Mouse (Mus musculus): Measurements from ENCODE around the gene Avpr2.

Avpr2 gene

DNA sequence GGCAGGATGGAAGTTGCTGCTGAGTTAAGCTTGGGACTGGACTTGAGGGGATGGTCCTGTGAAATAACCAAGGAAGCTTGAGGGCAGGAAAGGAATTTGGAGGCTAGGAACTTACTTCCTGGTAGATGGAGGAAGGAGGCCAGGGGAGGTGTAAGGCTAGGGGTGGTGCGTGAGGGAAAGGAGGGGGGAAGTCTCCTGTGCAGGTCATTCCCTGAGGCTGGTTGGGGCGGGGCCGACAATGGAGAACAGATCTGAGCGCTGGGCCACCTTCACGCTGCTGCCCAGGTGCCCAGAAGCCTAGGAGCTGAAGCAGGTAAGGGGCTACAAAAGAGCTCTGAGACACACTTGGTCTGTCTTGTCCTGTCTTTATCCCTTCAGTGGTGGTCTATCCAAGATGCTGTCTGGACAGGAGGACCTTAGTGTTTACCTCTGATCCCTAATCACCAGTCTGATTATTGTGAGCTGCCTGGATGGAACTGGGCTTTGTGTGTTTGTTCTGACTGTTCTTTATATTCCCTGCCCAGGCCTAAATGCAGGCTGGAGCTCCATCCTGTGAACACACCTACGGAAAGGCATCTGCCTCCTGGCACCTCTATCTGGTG is at the start of gene Avpr2:
TSS of gene Avpr2 (plus strand) at position 552 of the 602 bp plus-strand sequence.
- DNase-seq (ENCODE audit: low read depth): no peak

DNA sequence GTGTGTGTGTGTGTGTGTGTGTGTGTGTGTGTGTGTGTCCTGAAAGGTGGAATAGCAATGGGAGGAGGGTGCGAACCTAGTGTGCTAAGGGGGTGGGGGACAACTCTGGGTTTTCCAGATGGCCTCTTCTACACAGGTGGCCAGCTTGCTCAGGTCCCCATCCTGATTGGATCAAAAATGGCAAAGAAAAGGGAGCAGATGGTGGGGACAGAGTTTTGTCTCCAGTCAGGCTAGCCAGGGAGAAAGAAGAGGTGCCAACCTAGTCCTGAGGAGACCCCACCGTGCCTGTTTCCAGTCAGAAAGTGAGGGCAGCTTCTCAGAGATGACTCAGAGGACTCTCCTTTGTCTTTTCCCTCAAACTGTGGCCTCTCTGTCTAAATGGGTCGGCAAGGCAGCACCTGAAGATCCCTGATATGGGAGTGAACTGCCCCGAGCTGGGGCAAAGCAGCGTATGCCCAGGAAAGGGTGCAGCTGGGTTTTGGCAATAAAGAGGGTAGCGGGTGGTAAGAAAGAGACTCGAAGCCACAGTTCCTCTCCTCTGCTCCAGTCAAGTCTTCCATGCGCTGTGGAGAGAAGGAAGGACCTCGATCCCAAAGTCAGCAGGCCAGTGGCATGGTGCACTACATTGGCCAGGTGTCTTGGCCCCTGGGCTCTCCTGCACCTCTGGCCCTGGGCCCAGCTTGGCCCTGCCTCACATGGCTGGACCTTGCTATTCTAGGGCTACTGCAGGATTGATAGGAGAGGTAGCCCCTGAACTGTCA is 37.4 kb upstream of the Avpr2 start:
- DNase-seq (ENCODE audit: low read depth): no peak

DNA sequence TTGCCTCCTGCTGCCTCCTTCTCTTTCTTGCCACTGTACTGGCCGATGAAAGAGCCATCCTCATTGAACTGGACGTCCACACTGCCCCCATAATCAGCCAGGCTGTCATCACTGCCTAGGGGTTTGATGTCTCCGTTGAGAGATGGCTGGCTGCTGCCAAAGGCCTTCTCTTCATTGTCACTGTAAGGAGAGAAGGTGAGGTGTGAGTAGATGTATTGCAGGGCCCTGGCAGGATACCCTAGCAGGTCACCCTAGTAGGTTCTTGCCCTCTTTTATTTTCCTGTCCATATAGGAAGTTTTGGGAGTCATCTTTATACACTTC is 36.9 kb upstream of the Avpr2 start:
- DNase-seq (ENCODE audit: low read depth): no peak

DNA sequence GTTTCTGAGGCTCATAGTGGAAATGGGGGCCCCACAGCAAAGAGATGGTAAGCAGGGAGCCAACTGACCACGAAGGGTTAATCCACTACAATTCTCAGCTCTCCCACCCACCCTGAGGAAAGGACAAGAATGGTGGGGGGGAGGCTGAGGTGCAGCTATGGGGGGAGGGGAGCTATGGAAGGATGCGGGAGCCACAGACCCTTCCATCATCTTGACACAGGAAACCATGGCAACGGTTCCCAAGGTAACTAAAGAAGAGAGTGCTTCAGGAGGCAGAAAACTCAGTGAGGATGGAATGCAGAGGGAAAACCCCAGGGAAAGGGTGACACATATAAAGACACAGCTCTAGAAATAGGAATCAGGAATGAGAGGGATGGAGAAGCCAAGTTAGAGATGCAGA is 27.2 kb upstream of the Avpr2 start:
- DNase-seq (ENCODE audit: low read depth): no peak

DNA sequence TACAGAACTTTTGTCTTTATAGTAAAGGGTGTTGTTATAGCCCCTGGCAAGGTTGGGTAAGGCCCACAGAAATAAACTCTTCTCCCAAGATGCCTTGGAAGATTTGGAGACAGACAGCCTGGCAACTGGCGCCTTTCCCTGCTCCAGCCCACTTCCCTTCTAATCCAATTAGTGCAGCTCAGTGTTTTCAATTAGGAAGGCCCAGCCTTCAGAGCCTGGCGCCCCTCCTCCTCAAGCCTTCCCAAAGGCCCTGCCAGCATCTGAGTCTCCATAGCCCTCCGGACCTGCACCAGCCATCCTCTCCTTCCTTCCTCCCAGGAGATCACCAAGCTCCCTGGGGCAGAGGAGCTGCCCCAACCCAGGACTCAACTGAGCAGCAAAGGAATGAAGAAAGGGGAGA is 24.6 kb upstream of the Avpr2 start:
- no peak for DNase-seq (ENCODE audit: low read depth)

DNA sequence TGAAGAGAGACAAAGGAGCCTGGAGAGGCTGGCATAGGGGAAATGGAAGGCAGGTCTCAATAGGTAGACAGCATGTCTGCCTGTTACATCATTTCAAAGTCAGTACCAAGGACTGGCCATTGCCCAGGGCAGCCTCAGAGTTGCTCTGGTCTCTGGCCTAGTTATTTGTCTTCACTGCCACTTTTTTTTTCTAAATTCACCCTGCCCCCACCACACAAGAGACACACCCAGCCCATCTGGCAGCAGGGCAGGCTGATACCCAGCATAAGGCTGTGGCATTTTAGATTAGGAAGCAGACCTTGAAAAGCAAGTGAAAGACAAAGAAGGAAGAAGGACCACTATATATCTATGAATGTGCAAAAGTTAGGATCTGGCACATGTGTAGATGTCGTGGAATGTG is 24.1 kb upstream of the Avpr2 start:
- DNase-seq (ENCODE audit: low read depth): no peak

DNA sequence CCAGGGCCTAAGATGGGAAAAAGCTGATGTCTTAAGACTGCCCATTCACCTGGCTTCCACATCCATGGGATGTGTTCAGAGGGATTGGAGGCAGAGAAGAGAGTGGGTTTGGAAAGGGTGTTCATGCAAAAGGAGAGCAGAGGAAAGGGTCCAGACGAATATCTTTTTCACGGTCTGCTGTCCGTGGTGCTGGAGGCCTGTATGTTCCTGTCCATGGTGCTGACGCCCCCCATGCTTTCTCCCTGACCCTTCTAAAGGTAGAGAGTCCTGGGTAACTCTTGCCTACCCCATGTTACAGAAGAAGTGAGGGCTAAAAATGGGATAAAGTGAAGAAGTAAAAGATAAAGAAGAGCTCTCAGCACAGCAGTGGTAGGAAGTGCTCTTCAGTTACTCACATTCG is 22.6 kb upstream of the Avpr2 start:
- DNase-seq (ENCODE audit: low read depth): no peak

DNA sequence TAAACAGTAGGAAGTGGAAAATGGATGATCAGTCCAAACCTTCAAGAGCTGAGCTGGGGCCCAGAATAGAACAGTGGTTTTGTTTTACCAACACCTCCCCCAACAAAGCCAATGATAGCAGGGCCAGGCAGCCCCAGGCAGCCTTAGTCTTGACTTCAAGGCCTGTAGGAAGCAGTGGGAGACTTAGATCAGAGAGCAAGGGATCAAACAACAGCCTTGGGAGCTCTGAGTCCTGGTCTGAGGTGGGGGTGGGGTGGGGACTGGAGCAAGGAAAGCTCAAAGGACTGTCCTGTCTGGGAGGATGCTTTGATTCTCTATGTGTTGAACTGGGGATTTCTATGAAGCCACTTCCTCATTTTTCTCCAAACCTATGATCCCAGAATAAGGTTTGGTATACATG is 20.4 kb upstream of the Avpr2 start:
- no peak for DNase-seq (ENCODE audit: low read depth)

DNA sequence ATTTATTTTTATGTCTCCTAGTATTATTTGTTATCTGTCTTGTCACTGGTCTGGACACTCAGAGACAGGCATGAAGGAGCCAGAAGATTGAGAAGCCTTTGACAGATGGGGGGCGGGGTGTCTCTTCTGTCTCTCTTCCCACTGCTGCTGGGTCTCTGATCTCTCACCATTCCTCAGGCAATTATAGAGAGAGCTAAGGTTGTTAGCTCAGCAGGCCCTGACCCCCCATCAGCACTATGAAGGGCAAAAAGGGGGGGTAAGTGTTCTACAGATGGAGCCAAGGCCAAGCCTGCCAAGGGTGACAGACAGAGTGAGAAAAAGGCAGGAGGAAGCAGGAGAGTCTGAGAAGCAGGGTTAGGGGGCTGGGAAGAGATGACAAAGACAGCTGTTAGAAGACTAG is 19.9 kb upstream of the Avpr2 start:
- no peak for DNase-seq (ENCODE audit: low read depth)

DNA sequence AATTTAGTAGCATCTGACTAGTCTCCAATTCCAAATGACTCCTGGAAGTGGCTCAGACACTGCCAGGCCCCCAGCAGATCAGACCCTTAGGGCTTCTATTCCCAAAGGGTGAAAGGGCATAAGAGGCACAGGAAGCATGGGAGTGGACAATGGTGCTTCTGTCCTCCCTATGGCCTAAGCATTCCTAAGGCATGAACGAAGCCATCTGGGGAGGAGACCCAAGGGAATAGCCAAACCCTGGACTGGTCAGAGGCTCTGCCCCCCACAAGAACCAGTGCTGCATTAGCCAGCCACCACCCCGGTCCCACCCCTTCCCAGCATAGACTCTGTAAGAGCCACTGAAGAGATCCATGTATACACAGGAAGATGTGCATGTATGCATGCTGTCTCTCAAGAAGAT is 16.0 kb upstream of the Avpr2 start:
- DNase-seq (ENCODE audit: low read depth): no peak

DNA sequence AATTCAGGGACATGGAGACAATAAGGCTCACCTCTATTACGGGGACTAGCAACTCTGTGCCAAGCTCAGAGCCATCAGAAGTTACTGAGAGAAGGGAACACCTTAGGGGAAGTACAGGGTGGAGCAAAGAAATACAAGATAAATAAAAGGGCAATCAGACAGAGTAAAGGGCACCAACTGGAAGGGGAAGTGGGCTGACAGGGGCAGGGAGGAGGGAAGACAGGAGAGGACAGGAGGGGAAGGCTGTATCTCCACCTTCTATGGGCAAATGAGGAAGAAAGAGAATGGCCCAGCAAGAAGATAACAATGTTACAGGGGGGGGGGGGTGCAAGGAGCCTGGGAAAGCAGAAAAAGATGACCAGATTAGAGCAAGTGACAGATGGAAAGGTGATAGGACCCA is 14.9 kb upstream of the Avpr2 start:
- DNase-seq (ENCODE audit: low read depth): no peak

DNA sequence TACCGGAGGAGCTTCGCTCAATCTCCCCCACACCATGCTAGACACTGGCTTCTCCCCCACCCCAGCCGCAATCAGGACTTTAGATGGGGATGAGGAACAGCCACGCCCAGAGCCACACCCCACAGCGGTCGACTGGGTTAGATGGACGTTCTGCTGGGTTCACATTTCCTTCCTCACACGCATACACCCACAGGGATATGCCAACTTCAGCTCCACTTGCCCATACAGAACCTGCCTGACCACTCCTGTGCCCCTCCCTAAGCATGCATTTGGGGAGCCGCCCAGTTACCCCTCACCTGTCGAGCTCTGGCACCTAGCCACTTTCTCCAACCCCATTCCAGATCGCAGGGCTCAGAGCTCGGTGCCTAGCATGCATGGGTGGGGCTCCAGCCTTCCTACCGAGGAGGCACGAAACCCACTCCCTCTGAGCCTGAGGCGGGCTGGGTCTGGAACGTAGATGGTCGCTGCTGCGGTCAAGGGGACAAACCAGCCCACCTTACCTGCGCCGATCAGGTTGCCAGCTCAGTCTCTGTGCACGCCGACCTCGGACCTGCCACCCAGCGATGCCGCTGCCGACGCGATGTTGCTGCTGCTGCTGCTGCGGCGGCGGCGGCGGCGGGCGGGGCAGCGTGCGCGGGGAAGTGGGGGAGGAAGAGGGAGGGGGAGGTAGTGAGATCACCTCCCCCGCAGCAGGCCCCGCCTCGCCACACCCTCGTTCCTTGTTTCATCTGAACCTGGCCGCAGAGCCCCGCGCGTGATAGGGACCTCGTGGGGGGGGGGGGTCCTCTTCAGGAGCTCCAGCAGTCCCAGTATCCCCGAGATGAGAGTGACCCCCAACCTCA is 11.5 kb upstream of the Avpr2 start:
- DNase-seq (ENCODE audit: low read depth): peak; percentile 77

DNA sequence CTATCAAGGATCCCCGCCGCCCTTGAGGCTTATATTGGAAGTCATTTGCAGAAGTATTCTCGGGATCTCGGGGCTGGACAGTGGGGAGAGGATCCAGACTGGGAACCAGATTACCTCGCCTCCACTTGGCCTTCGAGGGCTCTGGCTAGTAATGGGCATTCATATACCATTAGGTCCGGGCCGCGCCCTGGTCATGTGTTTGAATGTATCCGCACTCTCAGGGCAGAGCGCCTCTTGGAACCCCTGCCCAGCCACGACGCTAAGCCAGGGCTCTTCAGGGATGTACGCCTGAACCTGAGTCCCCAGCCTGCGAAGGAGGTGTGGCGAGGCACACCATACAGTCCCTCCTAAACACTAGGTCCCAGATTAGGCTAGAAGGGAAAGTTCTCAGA is 10.9 kb upstream of the Avpr2 start:
- no peak for DNase-seq (ENCODE audit: low read depth)

DNA sequence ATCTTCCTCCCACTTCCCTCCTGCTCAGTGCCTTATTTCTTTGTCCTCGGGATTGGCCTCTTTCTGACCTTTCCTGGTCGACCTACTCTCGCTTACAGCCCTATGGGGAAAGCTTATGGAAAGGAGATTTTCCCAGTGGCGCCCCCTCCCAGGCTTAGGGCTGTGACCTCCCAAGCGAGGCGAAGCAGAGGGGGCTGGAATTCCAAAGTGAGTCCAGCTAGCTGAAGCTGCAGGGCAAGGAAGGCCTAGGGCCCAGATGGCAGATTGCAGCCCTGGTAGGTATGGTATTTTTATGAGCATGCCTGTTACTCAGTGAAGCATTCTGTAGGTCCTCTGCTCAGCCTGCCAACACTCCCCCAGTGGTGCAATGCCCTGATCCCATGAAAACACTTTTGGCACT is 10.4 kb upstream of the Avpr2 start:
- no peak for DNase-seq (ENCODE audit: low read depth)

DNA sequence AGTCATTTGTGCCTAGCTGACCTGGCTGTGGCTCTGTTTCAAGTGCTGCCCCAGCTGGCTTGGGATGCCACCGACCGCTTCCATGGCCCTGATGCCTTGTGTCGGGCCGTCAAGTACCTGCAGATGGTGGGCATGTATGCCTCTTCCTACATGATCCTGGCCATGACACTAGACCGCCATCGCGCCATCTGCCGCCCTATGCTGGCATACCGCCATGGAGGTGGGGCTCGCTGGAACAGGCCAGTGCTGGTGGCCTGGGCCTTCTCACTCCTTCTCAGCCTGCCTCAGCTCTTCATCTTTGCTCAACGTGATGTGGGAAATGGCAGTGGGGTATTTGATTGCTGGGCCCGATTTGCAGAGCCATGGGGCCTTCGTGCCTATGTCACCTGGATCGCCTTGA is 931 bp downstream of the Avpr2 start:
- DNase-seq (ENCODE audit: low read depth): no peak

DNA sequence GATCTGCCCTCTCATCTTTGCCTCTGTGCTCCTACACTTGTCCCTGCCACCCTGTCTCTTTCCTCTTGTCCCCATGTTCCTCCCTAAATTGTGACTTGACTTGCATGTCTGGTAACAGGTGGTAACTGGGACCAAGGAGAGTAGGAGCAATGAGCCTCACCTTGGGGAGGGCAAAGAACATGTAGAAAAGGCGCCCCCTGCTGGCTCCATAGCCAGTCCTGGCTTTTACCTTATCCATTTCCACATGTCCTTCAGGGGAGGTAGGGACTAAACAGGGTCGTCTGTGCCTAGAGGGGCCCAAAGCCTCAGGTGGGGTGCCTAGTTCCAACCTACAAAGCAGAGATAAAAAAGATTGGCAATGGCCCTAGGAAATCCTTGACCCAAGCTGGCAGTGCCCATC is 3.8 kb downstream of the Avpr2 start, which contains the start of gene L1cam:
TSS of gene L1cam (minus strand) at position 387 of the 400 bp plus-strand sequence.
- peak; percentile 69 for DNase-seq (ENCODE audit: low read depth)

DNA sequence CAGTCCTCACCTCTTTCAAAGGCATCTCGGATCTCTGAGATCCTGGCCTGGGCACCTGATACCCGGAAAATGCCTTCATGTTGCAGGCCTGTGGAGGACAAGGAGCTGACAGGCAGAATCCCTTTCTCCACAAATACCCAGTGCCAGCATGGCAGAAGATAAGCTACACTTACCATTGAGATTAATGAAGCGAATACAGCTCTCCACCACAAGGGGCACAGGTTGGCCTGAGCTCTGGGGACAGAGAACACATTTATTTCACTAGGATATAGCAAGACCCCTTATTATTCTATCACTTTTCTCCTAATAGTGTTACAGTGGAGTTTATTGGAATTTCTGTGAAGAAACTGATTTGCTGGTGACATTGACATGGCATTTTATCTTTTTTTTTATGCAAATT is 6.1 kb downstream of the Avpr2 start:
- DNase-seq (ENCODE audit: low read depth): no peak

DNA sequence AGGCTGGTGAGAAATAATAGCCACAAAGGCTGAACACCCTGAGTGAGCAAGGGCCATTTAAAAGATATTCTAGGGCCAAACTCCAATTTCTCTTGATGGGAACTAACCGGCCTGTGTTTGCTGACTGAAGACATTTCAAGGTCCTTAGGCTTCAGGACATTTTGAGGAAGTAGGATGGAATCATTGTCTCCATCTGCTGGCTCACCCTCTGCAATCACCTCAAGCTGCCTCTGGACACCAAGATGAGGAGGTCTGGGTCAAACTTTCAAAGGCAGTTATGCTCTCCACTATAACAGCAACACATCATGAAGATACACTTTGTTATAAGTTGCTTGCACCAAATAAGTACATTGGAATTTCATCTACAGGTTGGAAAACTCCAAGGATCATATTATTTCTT is 18.1 kb downstream of the Avpr2 start:
- DNase-seq (ENCODE audit: low read depth): no peak

DNA sequence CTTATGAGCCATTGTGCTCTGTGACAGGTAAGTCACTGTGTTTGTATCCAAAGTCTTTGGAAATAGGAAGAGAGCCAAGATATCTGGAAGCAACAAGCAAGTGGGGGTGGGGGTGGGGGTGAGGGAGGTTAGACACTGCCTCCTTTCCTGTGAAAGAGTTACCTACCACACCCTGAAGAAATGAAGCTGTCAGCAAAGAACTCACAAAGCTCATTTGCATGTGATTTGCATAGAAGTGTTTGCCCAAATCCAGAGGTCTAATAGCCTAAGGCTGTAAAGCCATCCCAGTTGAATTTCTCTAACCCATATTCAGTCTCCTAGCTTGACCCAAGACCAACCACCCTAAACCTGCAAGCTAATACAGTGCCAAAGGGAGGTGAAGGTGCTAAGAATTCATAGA is 18.5 kb downstream of the Avpr2 start:
- peak; percentile 29 for DNase-seq (ENCODE audit: low read depth)

DNA sequence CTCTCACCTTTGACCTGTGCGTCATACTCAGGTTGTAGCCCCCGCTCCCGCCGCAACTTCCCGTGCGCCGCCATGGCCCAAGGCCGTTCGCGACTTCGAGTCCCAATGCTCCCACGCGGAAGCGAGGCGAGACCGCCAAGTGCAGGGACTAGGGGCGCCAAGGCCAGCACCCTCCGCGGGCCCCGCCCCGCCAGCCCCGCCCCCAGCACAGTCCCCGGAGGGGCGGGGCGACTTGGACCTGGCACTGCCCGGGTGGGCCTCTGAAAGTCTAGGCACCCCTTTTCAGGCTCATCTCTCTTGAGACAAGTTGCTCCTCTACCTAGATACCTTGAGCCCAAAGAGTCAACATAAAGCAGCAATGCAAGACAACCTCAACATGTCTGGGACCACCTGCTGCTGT is 19.3 kb downstream of the Avpr2 start:
- DNase-seq (ENCODE audit: low read depth): peak; percentile 60

DNA sequence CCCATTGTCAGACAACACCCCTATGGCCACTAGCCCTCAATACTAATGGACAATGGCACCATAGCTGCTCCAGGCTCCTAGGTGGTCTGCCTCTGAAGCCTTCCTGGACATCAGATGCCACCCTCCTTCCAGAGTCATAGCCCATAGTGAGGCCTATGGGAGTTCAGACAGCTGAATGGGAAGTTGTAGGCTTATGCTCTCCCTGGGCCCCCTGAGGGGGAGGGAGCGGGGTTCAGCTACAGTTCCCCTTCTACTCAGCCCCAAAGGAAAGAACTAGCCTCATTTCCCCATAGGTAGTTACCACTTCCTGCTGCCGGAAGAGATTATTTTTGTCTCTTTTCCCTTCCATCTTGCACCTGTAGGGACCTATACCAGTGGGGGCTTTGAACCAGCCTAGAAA is 19.7 kb downstream of the Avpr2 start:
- peak; percentile 72 for DNase-seq (ENCODE audit: low read depth)

DNA sequence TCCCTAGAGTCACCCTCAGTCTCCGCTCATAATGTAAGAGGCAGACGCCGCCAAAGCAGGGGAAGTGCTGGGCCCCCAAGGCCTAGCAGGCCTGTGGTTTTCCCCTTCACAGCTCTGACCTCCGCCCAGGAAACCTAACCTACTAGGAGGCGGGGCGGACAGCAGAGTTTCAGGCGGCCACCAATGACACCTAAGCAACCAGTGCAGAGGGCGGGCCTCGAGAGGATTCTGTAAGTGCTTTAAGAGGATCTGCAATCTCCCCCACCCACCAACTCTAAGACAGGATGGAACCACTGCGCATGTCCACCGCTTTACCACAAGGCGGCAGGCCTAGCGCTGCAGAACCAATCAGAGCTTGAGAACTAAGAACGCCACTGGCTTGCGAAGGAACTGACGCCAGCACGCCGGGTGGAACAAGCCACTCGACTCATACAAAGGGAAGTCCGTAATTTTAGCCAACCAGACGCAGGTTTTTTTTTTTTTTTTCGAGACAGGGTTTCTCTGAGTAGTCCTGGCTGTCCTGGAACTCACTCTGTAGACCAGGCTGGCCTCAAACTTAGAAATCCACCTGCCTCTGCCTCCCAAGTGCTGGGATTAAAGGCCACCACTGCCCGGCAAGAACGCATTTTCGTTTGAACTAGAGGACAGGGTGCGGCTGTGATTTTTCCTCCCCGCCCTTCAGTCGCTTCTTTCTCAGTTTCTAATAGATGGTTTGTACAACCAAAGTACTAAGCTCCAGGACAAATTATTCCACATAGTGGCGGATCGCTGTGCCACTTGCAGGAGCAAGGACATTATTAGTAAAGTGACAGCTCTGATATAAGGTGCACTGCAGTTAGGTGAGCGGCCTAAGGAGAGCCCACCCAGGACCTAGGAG is 23.2 kb downstream of the Avpr2 start:
- DNase-seq (ENCODE audit: low read depth): peak; percentile 95
